Mouse (Mus musculus): ENCODE results near the gene Lbx2. TPM values are rescaled to one million over a fixed set of nuclear protein-coding genes. Genes with fewer than 3 reads are reported as not detected.

The Lbx2 gene
- polyA plus RNA-seq, 2 experiments = 0.52 to 0.54 TPM

GRCm38 (mm10) chr6:83115011-83115671, 29.0 kb downstream of the Lbx2 start, which contains the start of gene Mogs:
Gene Mogs, plus strand, starts transcription at chr6:83115496.
- no peaks in the 10 kb centered on the region for H3K27me3 ChIP-seq (ENCODE audit: control insufficient read depth, insufficient read depth, low read length)
- WGBS = 2% methylated on average over 41 of the region's 58 CpGs
- H3K4me3 ChIP-seq (replicated peaks; ENCODE audit: low read length) = peak within 1 kb of the TSS; percentile 84
- H3K9ac ChIP-seq (ENCODE audit: low read depth, low read length, severe bottlenecking) = peak within 1 kb of the TSS; percentile 84
- peaks cover 16% of the 10 kb centered on the region for H3K4me1 ChIP-seq (ENCODE audit: control insufficient read depth, insufficient read depth, low read length)
- TF ChIP-seq POLR2A (IDR thresholded peaks at IDR 0.05; ENCODE audit: borderline replicate concordance, extremely low read depth, insufficient read depth, insufficient read length) = peak; percentile 75; the same call in 1 of the 2 replicates
- peaks cover 40% of the 10 kb centered on the region for H3K36me3 ChIP-seq (ENCODE audit: control insufficient read depth, insufficient read depth, low read length)
- DNase-seq (ENCODE audit: low spot score) = peak; percentile 81
- peak within 1 kb of the TSS; percentile 73 for H3K27ac ChIP-seq (replicated peaks; ENCODE audit: low read depth, low read length)
- peak within 1 kb of the TSS; percentile 94 for H3K4me2 ChIP-seq (replicated peaks; ENCODE audit: low read depth, low read length, severe bottlenecking)
- no peaks in the 10 kb centered on the region for H3K9me3 ChIP-seq (ENCODE audit: control insufficient read depth, low read length)
- peak; percentile 90 for ATAC-seq (ENCODE audit: low FRiP score, low read depth)

GRCm38 (mm10) chr6:83115682-83116372, 29.7 kb downstream of the Lbx2 start:
- no peak for TF ChIP-seq POLR2A (IDR thresholded peaks at IDR 0.05; ENCODE audit: borderline replicate concordance, extremely low read depth, insufficient read depth, insufficient read length)
- Histone ChIP-seq H3K4me2 (replicated peaks; ENCODE audit: low read depth, low read length, severe bottlenecking) (peak overlapping the region; percentile 94), H3K27me3 (ENCODE audit: control insufficient read depth, insufficient read depth, low read length) (no peaks in the 10 kb centered on the region), H3K27ac (replicated peaks; ENCODE audit: low read depth, low read length) (peak overlapping the region; percentile 73), H3K4me3 (replicated peaks; ENCODE audit: low read length) (peak overlapping the region; percentile 84), H3K4me1 (ENCODE audit: control insufficient read depth, insufficient read depth, low read length) (peaks cover 17% of the 10 kb centered on the region), H3K9me3 (ENCODE audit: control insufficient read depth, low read length) (no peaks in the 10 kb centered on the region), H3K36me3 (ENCODE audit: control insufficient read depth, insufficient read depth, low read length) (peaks cover 37% of the 10 kb centered on the region), H3K9ac (ENCODE audit: low read depth, low read length, severe bottlenecking) (peak overlapping the region; percentile 84)
- WGBS = 2% methylated on average over 24 of the region's 48 CpGs
- no peak for DNase-seq (ENCODE audit: low spot score)
- peak; percentile 35 for ATAC-seq (ENCODE audit: low FRiP score, low read depth)

- peak overlapping the region; percentile 94 for H3K4me2 ChIP-seq (replicated peaks; ENCODE audit: low read depth, low read length, severe bottlenecking)
- H3K27ac ChIP-seq (replicated peaks; ENCODE audit: low read depth, low read length) = 0 out of 2 replicates have a peak overlapping the region, but pooled peaks have one; percentile 73
- WGBS = 79% methylated on average over 11 of the region's 11 CpGs
- peak overlapping the region; percentile 84 for H3K4me3 ChIP-seq (replicated peaks; ENCODE audit: low read length)
- H3K36me3 ChIP-seq (ENCODE audit: control insufficient read depth, insufficient read depth, low read length) = peaks cover 33% of the 10 kb centered on the region
- no peaks in the 10 kb centered on the region for H3K27me3 ChIP-seq (ENCODE audit: control insufficient read depth, insufficient read depth, low read length)
- peak overlapping the region; percentile 84 for H3K9ac ChIP-seq (ENCODE audit: low read depth, low read length, severe bottlenecking)
- H3K9me3 ChIP-seq (ENCODE audit: control insufficient read depth, low read length) = no peaks in the 10 kb centered on the region
- peaks cover 17% of the 10 kb centered on the region for H3K4me1 ChIP-seq (ENCODE audit: control insufficient read depth, insufficient read depth, low read length)
- no peak for TF ChIP-seq POLR2A (IDR thresholded peaks at IDR 0.05; ENCODE audit: borderline replicate concordance, extremely low read depth, insufficient read depth, insufficient read length)
- no peak for ATAC-seq (ENCODE audit: low FRiP score, low read depth)
- DNase-seq (ENCODE audit: low spot score) = no peak
These were observed 30.4 kb downstream of the Lbx2 start for GRCm38 (mm10) chr6:83116373-83117164.

DNA sequence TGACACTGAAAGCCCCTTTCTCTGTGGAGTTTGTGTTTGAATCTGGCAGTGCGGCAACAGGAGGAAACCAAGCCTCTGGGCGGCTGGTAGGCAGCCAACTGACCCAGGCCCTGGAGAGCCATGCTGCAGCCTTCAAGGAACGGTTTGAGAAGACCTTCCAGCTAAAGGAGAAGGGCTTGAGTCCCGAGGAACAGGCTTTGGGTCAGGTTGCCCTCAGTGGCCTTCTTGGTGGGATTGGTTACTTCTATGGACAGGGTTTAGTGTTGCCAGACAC, 30.9 kb downstream of the Lbx2 start:
- Histone ChIP-seq H3K9ac (ENCODE audit: low read depth, low read length, severe bottlenecking) (no peak overlapping the region), H3K4me2 (replicated peaks; ENCODE audit: low read depth, low read length, severe bottlenecking) (no peak overlapping the region), H3K4me1 (ENCODE audit: control insufficient read depth, insufficient read depth, low read length) (peaks cover 17% of the 10 kb centered on the region)

GRCm38 (mm10) chr6:83117616-83118015, 31.4 kb downstream of the Lbx2 start:
- Histone ChIP-seq H3K4me3 (replicated peaks; ENCODE audit: low read length) (no peak overlapping the region), H3K27ac (replicated peaks; ENCODE audit: low read depth, low read length) (no peak overlapping the region), H3K36me3 (ENCODE audit: control insufficient read depth, insufficient read depth, low read length) (peaks cover 33% of the 10 kb centered on the region), H3K9ac (ENCODE audit: low read depth, low read length, severe bottlenecking) (no peak overlapping the region), H3K4me1 (ENCODE audit: control insufficient read depth, insufficient read depth, low read length) (peaks cover 22% of the 10 kb centered on the region), H3K9me3 (ENCODE audit: control insufficient read depth, low read length) (no peaks in the 10 kb centered on the region), H3K4me2 (replicated peaks; ENCODE audit: low read depth, low read length, severe bottlenecking) (no peak overlapping the region), H3K27me3 (ENCODE audit: control insufficient read depth, insufficient read depth, low read length) (no peaks in the 10 kb centered on the region)
- no peak for DNase-seq (ENCODE audit: low spot score)
- no peak for ATAC-seq (ENCODE audit: low FRiP score, low read depth)
- WGBS = 90% methylated on average over 13 of the region's 13 CpGs
- no peak for TF ChIP-seq POLR2A (IDR thresholded peaks at IDR 0.05; ENCODE audit: borderline replicate concordance, extremely low read depth, insufficient read depth, insufficient read length)

More for the DNA sequence above, 30.9 kb downstream of the Lbx2 start:
- Histone ChIP-seq H3K36me3 (ENCODE audit: control insufficient read depth, insufficient read depth, low read length) (peaks cover 33% of the 10 kb centered on the region), H3K9me3 (ENCODE audit: control insufficient read depth, low read length) (no peaks in the 10 kb centered on the region), H3K4me3 (replicated peaks; ENCODE audit: low read length) (peak overlapping the region; percentile 84; the same call in 1 of the 2 replicates), H3K27me3 (ENCODE audit: control insufficient read depth, insufficient read depth, low read length) (no peaks in the 10 kb centered on the region), H3K27ac (replicated peaks; ENCODE audit: low read depth, low read length) (no peak overlapping the region)
- DNase-seq (ENCODE audit: low spot score) = no peak
- ATAC-seq (ENCODE audit: low FRiP score, low read depth) = no peak
- whole genome bisulfite sequencing = 85% methylated on average over 4 of the region's 4 CpGs
- TF ChIP-seq POLR2A (IDR thresholded peaks at IDR 0.05; ENCODE audit: borderline replicate concordance, extremely low read depth, insufficient read depth, insufficient read length) = no peak

Data from limb, embryonic 14.5 days (tissue).